Mouse (Mus musculus) ES-Bruce4 (cell line): Measurements from ENCODE around the gene Pacs2. TPM values are rescaled to one million over a fixed set of nuclear protein-coding genes. Genes with fewer than 3 reads are reported as not detected.

Source experiments
- H3K27ac ChIP-seq: 2 replicates; pipeline ENCODE4 v1.5.1; 2012; ENCODE audit warnings: low read length, inconsistent platforms; ENCODE audit not compliant: insufficient read depth
- H3K27me3 ChIP-seq: 2 replicates; pipeline ENCODE4 v1.6.1; 2012; ENCODE audit warnings: mild to moderate bottlenecking, low read length, inconsistent platforms; ENCODE audit not compliant: control insufficient read depth, poor library complexity, insufficient read depth, severe bottlenecking
- H3K36me3 ChIP-seq: 2 replicates; pipeline ENCODE4 v1.6.1; 2012; ENCODE audit warnings: inconsistent platforms, mild to moderate bottlenecking, low read length, moderate library complexity; ENCODE audit not compliant: control insufficient read depth, poor library complexity, insufficient read depth, severe bottlenecking
- H3K4me1 ChIP-seq: one replicate; pipeline ENCODE4 v1.8.1; 2011; ENCODE audit warnings: low read length; ENCODE audit not compliant: control insufficient read depth, insufficient read depth
- H3K4me3 ChIP-seq: 2 replicates; pipeline ENCODE4 v1.5.1; 2011; ENCODE audit warnings: low read depth, mild to moderate bottlenecking, low read length
- H3K9ac ChIP-seq: 2 replicates; pipeline ENCODE4 v1.6.1; 2012; ENCODE audit warnings: low read depth, mild to moderate bottlenecking, inconsistent platforms; ENCODE audit not compliant: poor library complexity, severe bottlenecking
- H3K9me3 ChIP-seq: replicated peaks from 2 replicates; pipeline ENCODE4 v1.6.1; 2012; ENCODE audit warnings: mild to moderate bottlenecking, low read length, inconsistent platforms; ENCODE audit not compliant: control insufficient read depth, poor library complexity, insufficient read depth, severe bottlenecking
- CTCF ChIP-seq: IDR thresholded peaks from one replicate; pipeline ENCODE4 v1.8.1; 2011; ENCODE audit warnings: low read depth, low read length
- EP300 ChIP-seq: IDR thresholded peaks from 2 replicates; pipeline ENCODE4 v1.6.1; 2011; ENCODE audit warnings: low read depth, low read length; ENCODE audit not compliant: insufficient read depth
- POLR2A ChIP-seq: IDR thresholded peaks from one replicate; pipeline ENCODE4 v1.8.1; 2011; ENCODE audit warnings: low read length; ENCODE audit not compliant: insufficient read depth
- polyA plus RNA-seq: library from polyadenylated mRNA; stranded (reverse); fragments of >200 nt; gene quantifications from 2 replicates; pipeline ENCODE4 v1.2.4, GENCODE M21; 2011; ENCODE audit warnings: low read depth; ENCODE audit not compliant: missing spikeins, insufficient read depth, insufficient read length

Pacs2 gene
- polyA plus RNA-seq, 1 experiment, result 23.8 TPM

- H3K9ac ChIP-seq, result no peak overlapping the region
- H3K27ac ChIP-seq, result no peak overlapping the region
- H3K27me3 ChIP-seq, result no peaks in the 10 kb centered on the region
- H3K9me3 ChIP-seq, result no peaks in the 10 kb centered on the region
- H3K4me1 ChIP-seq, result no peaks in the 10 kb centered on the region
- H3K4me3 ChIP-seq, result no peak overlapping the region
- no peaks in the 10 kb centered on the region for H3K36me3 ChIP-seq
- TF ChIP-seq POLR2A (no peak), EP300 (no peak), CTCF (no peak)
Measured at GRCm38 (mm10) chr12:113021488-113021887, 7.2 kb downstream of the Pacs2 start.

GRCm38 (mm10) chr12:113023082-113023481, 8.8 kb downstream of the Pacs2 start:
- Histone ChIP-seq H3K9ac (no peak overlapping the region), H3K9me3 (no peaks in the 10 kb centered on the region), H3K4me1 (no peaks in the 10 kb centered on the region), H3K36me3 (no peaks in the 10 kb centered on the region), H3K27ac (no peak overlapping the region), H3K27me3 (no peaks in the 10 kb centered on the region), H3K4me3 (no peak overlapping the region)
- no peak for TF ChIP-seq POLR2A
- TF ChIP-seq CTCF, result no peak
- TF ChIP-seq EP300, result no peak

- H3K9me3 ChIP-seq, result no peaks in the 10 kb centered on the region
- no peak overlapping the region for H3K9ac ChIP-seq
- H3K4me1 ChIP-seq, result no peaks in the 10 kb centered on the region
- no peak overlapping the region for H3K27ac ChIP-seq
- H3K27me3 ChIP-seq, result no peaks in the 10 kb centered on the region
- H3K4me3 ChIP-seq, result no peak overlapping the region
- no peaks in the 10 kb centered on the region for H3K36me3 ChIP-seq
- no peak for TF ChIP-seq EP300
- no peak for TF ChIP-seq CTCF
- TF ChIP-seq POLR2A, result no peak
Measured at GRCm38 (mm10) chr12:113026557-113026956, 12.2 kb downstream of the Pacs2 start.

GRCm38 (mm10) chr12:113027495-113027894, 13.2 kb downstream of the Pacs2 start:
- TF ChIP-seq CTCF (no peak), EP300 (no peak), POLR2A (no peak)
- Histone ChIP-seq H3K9me3 (no peaks in the 10 kb centered on the region), H3K27me3 (no peaks in the 10 kb centered on the region), H3K4me3 (no peak overlapping the region), H3K36me3 (no peaks in the 10 kb centered on the region), H3K27ac (no peak overlapping the region), H3K9ac (no peak overlapping the region), H3K4me1 (no peaks in the 10 kb centered on the region)

GRCm38 (mm10) chr12:113028067-113028466, 13.8 kb downstream of the Pacs2 start:
- Histone ChIP-seq H3K36me3 (no peaks in the 10 kb centered on the region), H3K4me1 (no peaks in the 10 kb centered on the region), H3K27ac (no peak overlapping the region), H3K27me3 (no peaks in the 10 kb centered on the region), H3K4me3 (no peak overlapping the region), H3K9me3 (no peaks in the 10 kb centered on the region), H3K9ac (no peak overlapping the region)
- TF ChIP-seq POLR2A (no peak), CTCF (no peak), EP300 (no peak)

GRCm38 (mm10) chr12:113028898-113029297, 14.6 kb downstream of the Pacs2 start:
- Histone ChIP-seq H3K27me3 (no peaks in the 10 kb centered on the region), H3K27ac (no peak overlapping the region), H3K4me1 (no peaks in the 10 kb centered on the region), H3K9ac (no peak overlapping the region), H3K9me3 (no peaks in the 10 kb centered on the region), H3K36me3 (no peaks in the 10 kb centered on the region), H3K4me3 (no peak overlapping the region)
- TF ChIP-seq POLR2A (no peak), CTCF (no peak), EP300 (no peak)
